Mouse (Mus musculus) liver, embryonic 18 days (tissue): ENCODE results near the gene Gm7942. TPM values are rescaled to one million over a fixed set of nuclear protein-coding genes. Genes with fewer than 3 reads are reported as not detected.

ENCODE experiments used
- polyA plus RNA-seq: library from polyadenylated mRNA; depleted of rRNA; stranded (reverse); fragments of >200 nt; gene quantifications from 2 replicates; pipeline ENCODE4 v1.2.3, GENCODE M21; 2012; rRNA removed

The Gm7942 gene
- polyA plus RNA-seq, result not detected in 2 replicates

GRCm38 (mm10) chr5:95106638-95107037 is at the start of gene Gm7942:
Gene Gm7942, plus strand, starts transcription at chr5:95106938.

Other genes with a start within 250 kb of the Gm7942 start
- gene Gm3183, start 241.5 kb upstream of the Gm7942 start, polyA plus RNA-seq, result not detected in 2 replicates
- not detected in 2 replicates for gene Gm6367, start 118.3 kb upstream of the Gm7942 start, polyA plus RNA-seq
- gene Gm16513, start 75.7 kb downstream of the Gm7942 start, polyA plus RNA-seq, result not detected in 2 replicates
- not detected in 2 replicates for gene Gm10424, start 165.8 kb downstream of the Gm7942 start, polyA plus RNA-seq
- gene Gm3259, start 199.0 kb downstream of the Gm7942 start, polyA plus RNA-seq, result not detected in 2 replicates